Mouse (Mus musculus): ENCODE measurements around the gene Irak3. TPM values are rescaled to one million over a fixed set of nuclear protein-coding genes. Genes with fewer than 3 reads are reported as not detected.

Gene Irak3
- polyA plus RNA-seq, 1 experiment from 2014 or later = 0.74 TPM

GRCm38 (mm10) chr10:120171340-120171739 lies 30.6 kb downstream of the Irak3 start:
- H3K4me1 ChIP-seq (ENCODE audit: control insufficient read depth, insufficient read depth, low read length) = no peaks in the 10 kb centered on the region
- H3K9ac ChIP-seq (ENCODE audit: low read depth, low read length) = no peak overlapping the region
- no peak overlapping the region for H3K4me3 ChIP-seq (ENCODE audit: low read length)
- H3K36me3 ChIP-seq (ENCODE audit: control insufficient read depth, insufficient read depth, low read length) = no peaks in the 10 kb centered on the region
- H3K27me3 ChIP-seq (ENCODE audit: control insufficient read depth, insufficient read depth, low read length) = no peaks in the 10 kb centered on the region
- 67% methylated on average over 5 of the region's 5 CpGs for WGBS
- no peak for ATAC-seq (ENCODE audit: low FRiP score, low TSS enrichment)
- H3K27ac ChIP-seq (ENCODE audit: low read depth, low read length) = no peak overlapping the region
- no peaks in the 10 kb centered on the region for H3K9me3 ChIP-seq (ENCODE audit: control insufficient read depth, low read length)
- no peak overlapping the region for H3K4me2 ChIP-seq (replicated peaks; ENCODE audit: low read depth, low read length)

GRCm38 (mm10) chr10:120170277-120170676 lies 31.7 kb downstream of the Irak3 start:
- Histone ChIP-seq H3K4me3 (ENCODE audit: low read length) (no peak overlapping the region), H3K27me3 (ENCODE audit: control insufficient read depth, insufficient read depth, low read length) (no peaks in the 10 kb centered on the region), H3K4me1 (ENCODE audit: control insufficient read depth, insufficient read depth, low read length) (no peaks in the 10 kb centered on the region), H3K36me3 (ENCODE audit: control insufficient read depth, insufficient read depth, low read length) (no peaks in the 10 kb centered on the region), H3K27ac (ENCODE audit: low read depth, low read length) (no peak overlapping the region), H3K4me2 (replicated peaks; ENCODE audit: low read depth, low read length) (no peak overlapping the region), H3K9ac (ENCODE audit: low read depth, low read length) (no peak overlapping the region), H3K9me3 (ENCODE audit: control insufficient read depth, low read length) (no peaks in the 10 kb centered on the region)
- ATAC-seq (ENCODE audit: low FRiP score, low TSS enrichment) = no peak
- 77% methylated on average over 4 of the region's 4 CpGs for WGBS

GRCm38 (mm10) chr10:120169841-120170240 lies 32.1 kb downstream of the Irak3 start:
- Histone ChIP-seq H3K27me3 (ENCODE audit: control insufficient read depth, insufficient read depth, low read length) (no peaks in the 10 kb centered on the region), H3K4me1 (ENCODE audit: control insufficient read depth, insufficient read depth, low read length) (no peaks in the 10 kb centered on the region), H3K9me3 (ENCODE audit: control insufficient read depth, low read length) (no peaks in the 10 kb centered on the region), H3K9ac (ENCODE audit: low read depth, low read length) (no peak overlapping the region), H3K27ac (ENCODE audit: low read depth, low read length) (no peak overlapping the region), H3K36me3 (ENCODE audit: control insufficient read depth, insufficient read depth, low read length) (no peaks in the 10 kb centered on the region), H3K4me3 (ENCODE audit: low read length) (no peak overlapping the region), H3K4me2 (replicated peaks; ENCODE audit: low read depth, low read length) (no peak overlapping the region)
- WGBS = 85% methylated on average over 5 of the region's 5 CpGs
- ATAC-seq (ENCODE audit: low FRiP score, low TSS enrichment) = no peak

GRCm38 (mm10) chr10:120169064-120169463 lies 32.9 kb downstream of the Irak3 start:
- ATAC-seq (ENCODE audit: low FRiP score, low TSS enrichment) = no peak
- no peak overlapping the region for H3K4me2 ChIP-seq (replicated peaks; ENCODE audit: low read depth, low read length)
- H3K27ac ChIP-seq (ENCODE audit: low read depth, low read length) = no peak overlapping the region
- no peaks in the 10 kb centered on the region for H3K36me3 ChIP-seq (ENCODE audit: control insufficient read depth, insufficient read depth, low read length)
- no peaks in the 10 kb centered on the region for H3K27me3 ChIP-seq (ENCODE audit: control insufficient read depth, insufficient read depth, low read length)
- no peak overlapping the region for H3K9ac ChIP-seq (ENCODE audit: low read depth, low read length)
- no peak overlapping the region for H3K4me3 ChIP-seq (ENCODE audit: low read length)
- no peaks in the 10 kb centered on the region for H3K9me3 ChIP-seq (ENCODE audit: control insufficient read depth, low read length)
- no peaks in the 10 kb centered on the region for H3K4me1 ChIP-seq (ENCODE audit: control insufficient read depth, insufficient read depth, low read length)
- 44% methylated on average over 10 of the region's 10 CpGs for WGBS

GRCm38 (mm10) chr10:120168070-120168469 lies 33.9 kb downstream of the Irak3 start:
- H3K4me3 ChIP-seq (ENCODE audit: low read length) = no peak overlapping the region

GRCm38 (mm10) chr10:120165793-120166503 lies 36.0 kb downstream of the Irak3 start:
- no peak overlapping the region for H3K9ac ChIP-seq (ENCODE audit: low read depth, low read length)
- no peak for ATAC-seq (ENCODE audit: low FRiP score, low TSS enrichment)
- H3K9me3 ChIP-seq (ENCODE audit: control insufficient read depth, low read length) = no peaks in the 10 kb centered on the region
- WGBS = 92% methylated on average over 17 of the region's 17 CpGs
- no peaks in the 10 kb centered on the region for H3K4me1 ChIP-seq (ENCODE audit: control insufficient read depth, insufficient read depth, low read length)
- no peak overlapping the region for H3K27ac ChIP-seq (ENCODE audit: low read depth, low read length)
- H3K27me3 ChIP-seq (ENCODE audit: control insufficient read depth, insufficient read depth, low read length) = no peaks in the 10 kb centered on the region
- H3K4me3 ChIP-seq (ENCODE audit: low read length) = no peak overlapping the region
- no peaks in the 10 kb centered on the region for H3K36me3 ChIP-seq (ENCODE audit: control insufficient read depth, insufficient read depth, low read length)
- H3K4me2 ChIP-seq (replicated peaks; ENCODE audit: low read depth, low read length) = no peak overlapping the region

More at GRCm38 (mm10) chr10:120168070-120168469, 33.9 kb downstream of the Irak3 start:
- H3K4me1 ChIP-seq (ENCODE audit: control insufficient read depth, insufficient read depth, low read length) = no peaks in the 10 kb centered on the region
- no peak overlapping the region for H3K4me2 ChIP-seq (replicated peaks; ENCODE audit: low read depth, low read length)
- ATAC-seq (ENCODE audit: low FRiP score, low TSS enrichment) = no peak
- no peaks in the 10 kb centered on the region for H3K36me3 ChIP-seq (ENCODE audit: control insufficient read depth, insufficient read depth, low read length)
- H3K27ac ChIP-seq (ENCODE audit: low read depth, low read length) = no peak overlapping the region
- WGBS = 80% methylated on average over 1 of the region's 1 CpGs
- H3K9me3 ChIP-seq (ENCODE audit: control insufficient read depth, low read length) = no peaks in the 10 kb centered on the region
- H3K27me3 ChIP-seq (ENCODE audit: control insufficient read depth, insufficient read depth, low read length) = no peaks in the 10 kb centered on the region
- no peak overlapping the region for H3K9ac ChIP-seq (ENCODE audit: low read depth, low read length)

- Histone ChIP-seq H3K27me3 (ENCODE audit: control insufficient read depth, insufficient read depth, low read length) (no peaks in the 10 kb centered on the region), H3K4me1 (ENCODE audit: control insufficient read depth, insufficient read depth, low read length) (no peaks in the 10 kb centered on the region), H3K4me3 (ENCODE audit: low read length) (no peak overlapping the region), H3K9me3 (ENCODE audit: control insufficient read depth, low read length) (no peaks in the 10 kb centered on the region), H3K9ac (ENCODE audit: low read depth, low read length) (no peak overlapping the region), H3K27ac (ENCODE audit: low read depth, low read length) (no peak overlapping the region), H3K36me3 (ENCODE audit: control insufficient read depth, insufficient read depth, low read length) (no peaks in the 10 kb centered on the region), H3K4me2 (replicated peaks; ENCODE audit: low read depth, low read length) (no peak overlapping the region)
- no peak for ATAC-seq (ENCODE audit: low FRiP score, low TSS enrichment)
- WGBS = 88% methylated on average over 19 of the region's 19 CpGs
Observed at GRCm38 (mm10) chr10:120164931-120165792, 36.8 kb downstream of the Irak3 start.

- no peak for ATAC-seq (ENCODE audit: low FRiP score, low TSS enrichment)
- Histone ChIP-seq H3K9ac (ENCODE audit: low read depth, low read length) (no peak overlapping the region), H3K4me2 (replicated peaks; ENCODE audit: low read depth, low read length) (no peak overlapping the region), H3K9me3 (ENCODE audit: control insufficient read depth, low read length) (no peaks in the 10 kb centered on the region), H3K36me3 (ENCODE audit: control insufficient read depth, insufficient read depth, low read length) (no peaks in the 10 kb centered on the region), H3K4me3 (ENCODE audit: low read length) (no peak overlapping the region), H3K27me3 (ENCODE audit: control insufficient read depth, insufficient read depth, low read length) (no peaks in the 10 kb centered on the region), H3K27ac (ENCODE audit: low read depth, low read length) (no peak overlapping the region), H3K4me1 (ENCODE audit: control insufficient read depth, insufficient read depth, low read length) (no peaks in the 10 kb centered on the region)
- 92% methylated on average over 7 of the region's 7 CpGs for WGBS
Observed at GRCm38 (mm10) chr10:120163490-120163889, 38.4 kb downstream of the Irak3 start.

GRCm38 (mm10) chr10:120162840-120163239 lies 39.1 kb downstream of the Irak3 start:
- 89% methylated on average over 10 of the region's 10 CpGs for WGBS
- Histone ChIP-seq H3K4me1 (ENCODE audit: control insufficient read depth, insufficient read depth, low read length) (no peaks in the 10 kb centered on the region), H3K9ac (ENCODE audit: low read depth, low read length) (no peak overlapping the region), H3K4me3 (ENCODE audit: low read length) (no peak overlapping the region), H3K27ac (ENCODE audit: low read depth, low read length) (no peak overlapping the region), H3K4me2 (replicated peaks; ENCODE audit: low read depth, low read length) (no peak overlapping the region), H3K9me3 (ENCODE audit: control insufficient read depth, low read length) (no peaks in the 10 kb centered on the region), H3K27me3 (ENCODE audit: control insufficient read depth, insufficient read depth, low read length) (no peaks in the 10 kb centered on the region), H3K36me3 (ENCODE audit: control insufficient read depth, insufficient read depth, low read length) (no peaks in the 10 kb centered on the region)
- no peak for ATAC-seq (ENCODE audit: low FRiP score, low TSS enrichment)
